Mouse (Mus musculus): ENCODE results near the gene Rnf24. TPM values are rescaled to one million over a fixed set of nuclear protein-coding genes. Genes with fewer than 3 reads are reported as not detected.

Rnf24 gene
- polyA plus RNA-seq, 1 experiment: not detected

- Histone ChIP-seq H3K36me3 (ENCODE audit: control insufficient read depth) (peaks cover 28% of the 10 kb centered on the region), H3K4me1 (ENCODE audit: control insufficient read depth) (peaks cover 74% of the 10 kb centered on the region), H3K4me3 (replicated peaks) (peak within 1 kb of the TSS; percentile 92), H3K27me3 (ENCODE audit: control insufficient read depth) (no peaks in the 10 kb centered on the region), H3K9me3 (ENCODE audit: control insufficient read depth, low read length) (no peaks in the 10 kb centered on the region)
- TF ChIP-seq TAL1 (IDR thresholded peaks at IDR 0.05; ENCODE audit: low read length) (no peak), GATA1 (IDR thresholded peaks at IDR 0.05; ENCODE audit: low read length) (no peak)
Observed at GRCm38 (mm10) chr2:131262213-131262672, 90.4 kb downstream of the Rnf24 start, which contains the start of gene Pank2. Gene Pank2, plus strand, starts transcription at chr2:131262495.

DNA sequence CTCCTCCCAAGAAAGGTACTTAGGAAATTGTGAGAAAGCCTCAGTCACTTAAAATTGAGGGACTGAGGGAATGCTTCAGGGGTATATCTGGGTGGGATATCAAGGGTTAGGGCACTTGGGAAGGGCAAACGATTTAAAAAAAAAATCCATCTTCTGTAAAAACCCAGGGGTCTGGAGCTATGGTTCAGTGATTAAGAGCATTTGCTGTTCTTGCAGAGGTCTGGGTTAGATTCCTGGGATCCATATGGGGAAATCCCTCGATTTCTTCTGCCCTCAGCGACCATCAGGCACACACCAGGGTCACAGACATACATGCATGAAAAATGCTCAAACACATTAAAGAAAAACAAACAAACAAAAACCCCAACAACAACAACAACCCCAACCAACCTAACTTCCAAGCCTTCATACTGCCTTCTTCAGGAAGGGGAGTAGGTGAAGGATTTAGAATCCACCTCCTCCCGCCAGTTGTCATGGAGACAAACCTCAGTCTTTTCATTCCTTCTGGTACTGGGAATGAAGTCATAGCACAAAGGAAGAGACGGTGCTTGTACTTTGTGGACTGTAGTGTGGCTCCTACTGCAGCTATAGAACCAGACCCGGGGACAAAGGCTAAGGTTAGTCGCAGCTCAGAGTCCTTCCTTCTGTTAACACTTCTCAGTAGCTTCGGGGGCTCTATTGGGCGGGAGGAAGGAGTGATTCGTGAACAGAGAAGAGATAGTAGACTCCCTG lies 91.0 kb downstream of the Rnf24 start:
- peaks cover 22% of the 10 kb centered on the region for H3K36me3 ChIP-seq (ENCODE audit: control insufficient read depth)
- no peaks in the 10 kb centered on the region for H3K27me3 ChIP-seq (ENCODE audit: control insufficient read depth)
- no peaks in the 10 kb centered on the region for H3K9me3 ChIP-seq (ENCODE audit: control insufficient read depth, low read length)
- H3K4me1 ChIP-seq (ENCODE audit: control insufficient read depth): peaks cover 78% of the 10 kb centered on the region
- TF ChIP-seq TAL1 (IDR thresholded peaks at IDR 0.05; ENCODE audit: low read length): no peak
- no peak for TF ChIP-seq GATA1 (IDR thresholded peaks at IDR 0.05; ENCODE audit: low read length)
- H3K4me3 ChIP-seq (replicated peaks): peak overlapping the region; percentile 92

DNA sequence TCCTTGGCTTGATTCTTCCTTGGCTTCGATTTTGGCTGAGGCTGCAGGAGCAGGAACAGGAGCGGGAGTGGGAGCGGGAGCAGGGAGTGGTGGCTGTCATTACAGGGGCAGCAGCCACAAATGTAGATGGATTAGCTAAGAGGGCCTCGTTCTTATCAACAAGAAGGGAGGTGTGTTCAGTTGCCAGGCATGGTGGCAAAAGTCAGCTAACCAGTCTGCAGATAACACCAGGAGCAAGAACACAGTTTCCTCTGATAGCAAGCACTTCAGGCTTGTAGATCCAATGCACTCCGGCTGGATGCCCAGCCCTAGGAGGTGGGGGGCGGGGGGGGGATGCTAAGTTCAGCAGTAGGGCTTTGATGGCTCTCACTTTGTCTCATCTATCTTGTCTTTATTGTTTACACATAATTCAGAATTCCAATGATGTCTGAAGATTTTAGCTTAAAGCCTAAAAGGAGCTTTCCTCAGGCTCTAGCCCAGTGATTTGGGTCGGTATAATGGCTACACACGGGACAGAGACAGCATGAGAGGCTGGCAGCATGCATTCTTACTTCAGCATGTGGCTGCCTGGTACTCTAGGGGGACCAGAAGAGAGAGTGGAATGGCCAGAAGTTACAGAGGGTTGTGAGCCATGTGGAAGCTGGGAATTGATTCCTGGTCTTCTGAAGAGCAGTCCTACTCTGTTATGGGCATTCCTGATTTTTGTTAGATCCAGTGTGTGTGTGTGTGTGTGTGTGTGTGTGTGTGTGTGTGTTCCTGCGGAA lies 92.0 kb downstream of the Rnf24 start:
- TF ChIP-seq TAL1 (IDR thresholded peaks at IDR 0.05; ENCODE audit: low read length): no peak
- TF ChIP-seq GATA1 (IDR thresholded peaks at IDR 0.05; ENCODE audit: low read length): peak; percentile 53
- no peaks in the 10 kb centered on the region for H3K9me3 ChIP-seq (ENCODE audit: control insufficient read depth, low read length)
- no peaks in the 10 kb centered on the region for H3K27me3 ChIP-seq (ENCODE audit: control insufficient read depth)
- peaks cover 76% of the 10 kb centered on the region for H3K4me1 ChIP-seq (ENCODE audit: control insufficient read depth)
- H3K4me3 ChIP-seq (replicated peaks): peak overlapping the region; percentile 92
- peaks cover 16% of the 10 kb centered on the region for H3K36me3 ChIP-seq (ENCODE audit: control insufficient read depth)

DNA sequence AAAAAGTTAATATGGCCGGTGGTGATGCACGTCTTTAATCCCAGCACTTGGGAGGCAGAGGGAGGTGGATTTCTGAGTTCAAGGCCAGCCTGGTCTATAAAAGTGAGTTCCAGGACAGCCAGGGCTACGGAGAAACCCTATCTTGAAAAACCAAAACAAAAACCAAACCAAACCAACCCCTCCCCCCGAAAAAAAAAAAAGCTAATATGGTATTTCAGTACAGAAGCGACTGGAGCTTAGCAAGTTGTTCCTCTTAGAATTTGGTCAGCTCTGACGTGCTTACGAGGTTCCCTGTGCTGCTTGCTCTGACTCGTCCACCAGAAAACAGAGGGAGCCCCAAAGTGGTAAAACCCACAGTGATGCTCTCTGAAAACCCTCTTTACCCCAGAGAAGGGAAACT lies 94.0 kb downstream of the Rnf24 start:
- Histone ChIP-seq H3K36me3 (ENCODE audit: control insufficient read depth) (no peaks in the 10 kb centered on the region), H3K9me3 (ENCODE audit: control insufficient read depth, low read length) (no peaks in the 10 kb centered on the region), H3K27me3 (ENCODE audit: control insufficient read depth) (no peaks in the 10 kb centered on the region), H3K4me1 (ENCODE audit: control insufficient read depth) (peaks cover 77% of the 10 kb centered on the region), H3K4me3 (replicated peaks) (no peak overlapping the region)
- TF ChIP-seq TAL1 (IDR thresholded peaks at IDR 0.05; ENCODE audit: low read length) (no peak), GATA1 (IDR thresholded peaks at IDR 0.05; ENCODE audit: low read length) (no peak)

DNA sequence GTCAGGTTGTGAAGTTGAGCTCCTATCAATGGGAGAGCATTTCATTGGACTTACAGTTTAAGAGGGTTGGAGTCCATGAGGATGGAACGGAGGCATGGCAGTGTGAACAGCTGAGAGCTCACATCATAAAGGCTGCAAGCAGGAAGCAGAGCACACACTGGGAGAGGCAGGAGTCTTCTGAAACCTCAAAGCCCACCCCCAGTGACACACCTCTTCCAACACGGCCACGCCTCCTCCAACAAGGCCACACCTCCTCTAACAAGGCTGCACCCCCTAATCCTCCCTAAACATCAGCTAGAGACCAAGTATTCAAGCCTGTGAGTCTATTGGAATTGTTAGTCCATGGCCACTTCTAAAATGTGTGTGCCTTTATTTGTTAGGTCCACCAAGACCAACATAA lies 97.0 kb downstream of the Rnf24 start:
- Histone ChIP-seq H3K4me1 (ENCODE audit: control insufficient read depth) (peaks cover 76% of the 10 kb centered on the region), H3K36me3 (ENCODE audit: control insufficient read depth) (peaks cover 12% of the 10 kb centered on the region), H3K9me3 (ENCODE audit: control insufficient read depth, low read length) (no peaks in the 10 kb centered on the region), H3K27me3 (ENCODE audit: control insufficient read depth) (no peaks in the 10 kb centered on the region), H3K4me3 (replicated peaks) (no peak overlapping the region)
- no peak for TF ChIP-seq GATA1 (IDR thresholded peaks at IDR 0.05; ENCODE audit: low read length)
- TF ChIP-seq TAL1 (IDR thresholded peaks at IDR 0.05; ENCODE audit: low read length): no peak

GRCm38 (mm10) chr2:131254329-131254713 lies 98.4 kb downstream of the Rnf24 start:
- Histone ChIP-seq H3K27me3 (ENCODE audit: control insufficient read depth) (no peaks in the 10 kb centered on the region), H3K4me3 (replicated peaks) (peak overlapping the region; percentile 8), H3K36me3 (ENCODE audit: control insufficient read depth) (peaks cover 22% of the 10 kb centered on the region), H3K9me3 (ENCODE audit: control insufficient read depth, low read length) (no peaks in the 10 kb centered on the region), H3K4me1 (ENCODE audit: control insufficient read depth) (peaks cover 64% of the 10 kb centered on the region)
- TF ChIP-seq TAL1 (IDR thresholded peaks at IDR 0.05; ENCODE audit: low read length) (no peak), GATA1 (IDR thresholded peaks at IDR 0.05; ENCODE audit: low read length) (no peak)

GRCm38 (mm10) chr2:131253681-131254328 lies 98.9 kb downstream of the Rnf24 start:
- no peaks in the 10 kb centered on the region for H3K9me3 ChIP-seq (ENCODE audit: control insufficient read depth, low read length)
- H3K36me3 ChIP-seq (ENCODE audit: control insufficient read depth): peaks cover 28% of the 10 kb centered on the region
- no peaks in the 10 kb centered on the region for H3K27me3 ChIP-seq (ENCODE audit: control insufficient read depth)
- H3K4me1 ChIP-seq (ENCODE audit: control insufficient read depth): peaks cover 61% of the 10 kb centered on the region
- peak overlapping the region; percentile 8 for H3K4me3 ChIP-seq (replicated peaks)
- TF ChIP-seq GATA1 (IDR thresholded peaks at IDR 0.05; ENCODE audit: low read length) (peak; percentile 49; the same call in 1 of the 2 replicates), TAL1 (IDR thresholded peaks at IDR 0.05; ENCODE audit: low read length) (0 out of 3 replicates have a peak, but pooled peaks have one; percentile 19)

Other genes with a start within 250 kb of the Rnf24 start
- 0.18 and 0.20 TPM in 2 replicates for gene Hspa12b, start 225.6 kb downstream of the Rnf24 start, polyA plus RNA-seq (2012)
- not detected in 2 replicates for gene Gm11037, start 219.4 kb downstream of the Rnf24 start, polyA plus RNA-seq (2012)
- gene 1700037H04Rik, start 192.8 kb downstream of the Rnf24 start, polyA plus RNA-seq (2012): 219 and 275 TPM in 2 replicates
- gene Cenpb, start 172.8 kb downstream of the Rnf24 start, polyA plus RNA-seq (2012): 27.7 and 31.8 TPM in 2 replicates
- gene Cdc25b, start 165.9 kb downstream of the Rnf24 start, polyA plus RNA-seq (2012): 52.6 and 58.1 TPM in 2 replicates
- gene Spef1, start 165.6 kb downstream of the Rnf24 start, polyA plus RNA-seq (2012): 1.6 and 2.1 TPM in 2 replicates
- 3.0 and 3.9 TPM in 2 replicates for gene Ap5s1, start 145.8 kb downstream of the Rnf24 start, polyA plus RNA-seq (2012)
- 3.2 and 4.8 TPM in 2 replicates for gene Mavs, start 118.8 kb downstream of the Rnf24 start, polyA plus RNA-seq (2012)
- 2.3 and 3.0 TPM in 2 replicates for gene Pank2, start 90.4 kb downstream of the Rnf24 start, polyA plus RNA-seq (2012)
- gene Smox, start 138.6 kb upstream of the Rnf24 start, polyA plus RNA-seq (2012): 178 and 191 TPM in 2 replicates
- not detected in 2 replicates for gene Adra1d, start 209.4 kb upstream of the Rnf24 start, polyA plus RNA-seq (2012)